ENCODE assay signal across 11 mouse cellular contexts in genomic region chr2:170468009-170468408, GRCm38 (mm10). TPM values are rescaled to one million over a fixed set of nuclear protein-coding genes. Genes with fewer than 3 reads are reported as not detected.
A peak's percentile ranks its signal among the peaks of the same experiment; 100 is the strongest.
DNase-seq lines count a peak whose midpoint lies in the region; TF ChIP-seq lines count a peak whose summit lies in the region.
"Had no signal": no experiment of that assay in that cellular context is flagged by ENCODE, and none has a peak within 500 bp of the region (broad histone marks: within the 10 kb centered on the region; RNA-seq: fewer than 3 reads in every experiment).

No protein-coding gene starts in this region.

- DNase-seq in adrenal gland, postnatal 14 days: peak; percentile 43
- DNase-seq in adrenal gland, adult (ENCODE audit: inconsistent age in 2 of 2, low spot score in 1 of 2): no peak
- DNase-seq in layer of hippocampus, adult 2 months (ENCODE audit: low spot score in 2 of 2): no peak
- DNase-seq in layer of hippocampus, adult 9-10 months (ENCODE audit: low spot score): no peak
- DNase-seq in A20 (ENCODE audit: low read depth, low spot score): peak; percentile 29
- DNase-seq in kidney, postnatal 25 days: peak; percentile 40 to 51
- DNase-seq in urinary bladder, adult 18-20 months (ENCODE audit: low spot score in 2 of 2): no peak
- no peak for DNase-seq in left cerebral cortex, postnatal 25 days (ENCODE audit: low spot score in 2 of 2)
- DNase-seq: cerebellum, adult 11 months had no signal

- TF ChIP-seq CTCF in layer of hippocampus, adult 2 months (conservative IDR thresholded peaks at IDR 0.05): peak; percentile 69

- H3K4me3 ChIP-seq in layer of hippocampus, adult 2 months: no peak overlapping the region
- H3K4me3 ChIP-seq: limb, embryonic 13.5 days; neural tube, embryonic 12.5 days had no signal

- no peak overlapping the region for H3K27ac ChIP-seq in layer of hippocampus, adult 2 months
- H3K27ac ChIP-seq: limb, embryonic 13.5 days; neural tube, embryonic 12.5 days had no signal

- intact Hi-C loops in left cerebral cortex, postnatal 25 days (cut with DNase I): no loop called here

RNA-seq across cellular contexts. Expression of gene Pfdn4, which starts 28.2 kb away (rescaled TPM):
- total RNA-seq in adrenal gland, postnatal 14 days (2021): 19.4 and 24.1 TPM in 2 replicates
- total RNA-seq in layer of hippocampus, adult 2 months (2021): 10 to 100 TPM; 28.6 to 32.2 TPM
- 10 to 100 TPM; 29.4 to 31.0 TPM for total RNA-seq in left cerebral cortex, postnatal 25 days (2021)

RNA-seq across cellular contexts. Expression of gene Cyp24a1, which starts 28.9 kb away (rescaled TPM):
- total RNA-seq in adrenal gland, postnatal 14 days (2021): not detected in 2 replicates
- not detected for total RNA-seq in layer of hippocampus, adult 2 months (2021)
- total RNA-seq in left cerebral cortex, postnatal 25 days (2021): not detected

RNA-seq across cellular contexts. Expression of gene Bcas1, which starts 40.4 kb away (rescaled TPM):
- total RNA-seq in adrenal gland, postnatal 14 days (2021): 0.30 and 0.49 TPM in 2 replicates
- total RNA-seq in layer of hippocampus, adult 2 months (2021): 10 to 100 TPM; 59.4 to 69.6 TPM
- total RNA-seq in left cerebral cortex, postnatal 25 days (2021): 10 to 100 TPM; 45.7 to 52.5 TPM

Comparison
In these comparisons a context has a peak if more than half of its experiments do, and no peak if none do; other contexts are left out.
1. DNase-seq: peak in adrenal gland, postnatal 14 days (single experiment), A20 (single experiment) and kidney, postnatal 25 days (2 of 2); none in adrenal gland, adult (0 of 2), layer of hippocampus, adult 2 months (0 of 2), layer of hippocampus, adult 9-10 months (single experiment), urinary bladder, adult 18-20 months (0 of 2) and left cerebral cortex, postnatal 25 days (0 of 2).
2. RNA of gene Bcas1, which starts 40.4 kb away (total RNA-seq): 59.4 to 69.6 TPM in layer of hippocampus, adult 2 months and 45.7 to 52.5 TPM in left cerebral cortex, postnatal 25 days; 0.30 to 0.49 TPM in adrenal gland, postnatal 14 days; every median in the first group is over 10 times any median in the second.